Mouse (Mus musculus) bone marrow macrophage, adult 2 months (primary cell): ENCODE measurements around the gene Tnfrsf22.

Experiments used
- CTCF ChIP-seq: IDR thresholded peaks from 2 replicates; pipeline ENCODE4 v1.5.1; 2012; ENCODE audit warnings: low read depth, mild to moderate bottlenecking, low read length, moderate library complexity
- POLR2A ChIP-seq: IDR thresholded peaks from 2 replicates; pipeline ENCODE4 v1.6.1; 2012; ENCODE audit warnings: mild to moderate bottlenecking, low read depth, low read length, borderline replicate concordance

GRCm38 (mm10) chr7:143594865-143595264 is 54.6 kb downstream of the Tnfrsf22 start:
- TF ChIP-seq POLR2A: no peak
- TF ChIP-seq CTCF: no peak
